Mouse (Mus musculus) right cerebral cortex, adult 18-20 months (tissue): ENCODE measurements around the gene Rab26.

ENCODE experiments used
- DNase-seq: peaks from one replicate; pipeline ENCODE4 v3.0.0; 2022; ENCODE audit warnings: mixed read lengths

Rab26 gene

DNA sequence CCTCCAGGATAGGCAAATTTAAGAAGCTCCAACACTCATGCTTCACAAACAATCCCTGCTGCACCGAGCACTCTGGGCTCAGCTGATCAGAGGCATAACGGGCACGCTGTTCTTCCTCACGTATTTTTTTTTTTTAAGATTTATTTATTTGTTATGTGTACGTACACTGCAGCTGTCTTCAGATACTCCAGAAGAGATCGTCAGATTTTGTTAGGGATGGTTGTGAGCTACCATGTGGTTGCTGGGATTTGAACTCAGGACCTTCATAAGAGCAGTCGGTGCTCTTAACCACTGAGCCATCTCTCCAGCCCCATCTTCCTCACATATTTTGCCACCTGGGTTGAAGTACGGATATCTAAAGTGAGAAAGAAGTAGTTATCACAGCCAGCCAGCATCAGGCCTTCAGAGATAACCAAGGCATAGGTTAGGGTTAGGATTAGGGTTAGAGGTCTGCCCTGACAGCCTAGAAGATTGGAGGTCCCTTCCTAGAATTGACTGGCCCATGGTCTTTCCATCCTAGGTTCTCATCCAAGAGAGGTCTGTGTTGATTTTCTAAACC lies at the start of gene Rab26:
Rab26 (minus strand) TSS at position 51 of the 559 bp plus-strand sequence.
- no peak for DNase-seq

DNA sequence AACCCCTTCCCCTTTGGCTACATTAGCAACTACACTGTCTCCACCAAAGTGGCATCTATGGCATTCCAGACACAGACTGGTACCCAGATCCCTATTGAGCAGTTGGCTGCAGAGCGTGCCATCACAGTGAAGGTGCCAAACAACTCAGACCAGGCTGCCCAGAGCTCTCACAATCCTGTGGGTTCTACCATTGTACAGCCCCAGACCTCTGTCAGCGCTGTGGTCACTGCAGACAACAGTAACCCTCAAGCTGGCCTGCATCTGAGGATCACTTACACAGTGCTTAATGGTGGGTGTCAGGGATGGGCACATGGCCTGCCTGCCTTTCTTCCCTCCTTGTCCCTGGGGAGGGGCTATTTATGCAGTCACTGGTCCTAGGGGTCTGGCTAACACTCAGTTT lies 46.3 kb upstream of the Rab26 start:
- DNase-seq = no peak

DNA sequence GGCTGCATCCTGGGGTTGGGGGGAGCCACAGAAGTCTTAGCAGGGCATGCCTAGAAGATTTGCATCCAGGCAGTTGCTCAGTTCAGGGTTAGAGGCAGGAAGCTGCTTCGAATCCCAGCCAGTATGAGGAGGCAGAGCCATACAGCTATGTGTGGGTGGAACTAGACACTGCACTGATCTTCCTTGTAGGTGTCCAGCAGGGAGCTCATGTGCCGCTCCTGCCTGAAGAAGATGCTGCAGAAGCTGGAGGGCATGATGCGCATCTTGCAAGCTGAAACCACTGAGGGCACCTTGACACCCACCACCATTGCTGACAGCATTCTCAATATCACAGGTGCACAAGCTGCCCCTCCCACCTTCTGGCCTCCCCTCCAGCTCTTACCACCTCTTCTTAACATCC lies 45.5 kb upstream of the Rab26 start:
- DNase-seq = no peak

DNA sequence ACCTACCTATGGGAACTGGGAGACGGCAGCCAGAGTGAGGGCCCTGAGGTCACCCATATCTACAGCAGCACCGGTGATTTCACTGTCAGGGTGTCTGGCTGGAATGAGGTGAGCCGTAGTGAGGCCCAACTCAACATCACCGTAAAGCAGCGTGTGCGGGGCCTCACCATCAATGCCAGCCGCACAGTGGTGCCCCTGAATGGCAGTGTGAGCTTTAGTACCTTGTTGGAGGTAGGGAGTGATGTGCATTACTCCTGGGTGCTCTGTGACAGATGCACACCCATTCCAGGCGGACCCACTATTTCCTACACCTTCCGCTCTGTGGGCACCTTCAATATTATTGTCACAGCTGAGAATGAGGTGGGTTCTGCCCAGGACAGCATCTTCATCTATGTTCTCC lies 39.8 kb upstream of the Rab26 start:
- DNase-seq = no peak

DNA sequence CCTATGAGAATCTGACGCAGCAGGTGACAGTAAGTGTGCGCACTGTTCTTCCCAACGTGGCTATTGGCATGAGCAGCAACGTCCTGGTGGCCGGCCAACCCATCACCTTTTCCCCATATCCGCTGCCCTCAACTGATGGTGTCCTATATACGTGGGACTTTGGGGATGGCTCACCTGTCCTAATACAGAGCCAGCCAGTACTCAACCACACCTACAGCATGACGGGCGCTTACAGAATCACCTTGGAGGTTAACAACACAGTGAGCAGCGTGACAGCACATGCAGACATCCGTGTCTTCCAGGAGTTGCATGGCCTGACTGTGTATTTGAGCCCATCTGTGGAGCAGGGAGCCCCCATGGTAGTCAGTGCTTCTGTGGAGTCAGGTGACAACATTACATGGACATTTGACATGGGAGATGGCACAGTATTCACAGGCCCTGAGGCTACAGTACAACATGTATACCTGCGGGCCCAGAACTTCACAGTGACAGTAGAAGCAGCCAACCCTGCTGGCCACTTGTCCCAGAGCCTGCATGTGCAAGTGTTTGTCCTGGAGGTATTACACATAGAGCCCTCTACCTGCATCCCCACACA lies 38.7 kb upstream of the Rab26 start:
- no peak for DNase-seq

DNA sequence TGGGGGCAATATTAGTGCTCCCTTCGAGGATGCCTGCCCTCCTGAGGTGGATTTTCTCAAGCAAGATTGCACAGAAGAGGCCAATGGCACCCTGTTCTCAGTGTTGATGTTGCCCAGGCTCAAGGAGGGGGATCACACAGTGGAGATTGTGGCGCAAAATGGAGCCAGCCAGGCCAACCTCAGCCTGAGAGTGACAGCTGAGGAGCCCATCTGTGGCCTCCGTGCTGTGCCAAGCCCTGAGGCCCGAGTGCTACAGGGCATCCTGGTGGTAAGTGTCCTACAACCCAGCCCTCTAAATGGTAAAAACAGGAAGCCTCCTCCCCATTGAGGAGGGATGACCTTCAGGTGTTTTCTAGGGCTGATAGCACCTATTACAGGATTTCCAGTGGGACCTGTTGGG lies 35.8 kb upstream of the Rab26 start:
- no peak for DNase-seq

DNA sequence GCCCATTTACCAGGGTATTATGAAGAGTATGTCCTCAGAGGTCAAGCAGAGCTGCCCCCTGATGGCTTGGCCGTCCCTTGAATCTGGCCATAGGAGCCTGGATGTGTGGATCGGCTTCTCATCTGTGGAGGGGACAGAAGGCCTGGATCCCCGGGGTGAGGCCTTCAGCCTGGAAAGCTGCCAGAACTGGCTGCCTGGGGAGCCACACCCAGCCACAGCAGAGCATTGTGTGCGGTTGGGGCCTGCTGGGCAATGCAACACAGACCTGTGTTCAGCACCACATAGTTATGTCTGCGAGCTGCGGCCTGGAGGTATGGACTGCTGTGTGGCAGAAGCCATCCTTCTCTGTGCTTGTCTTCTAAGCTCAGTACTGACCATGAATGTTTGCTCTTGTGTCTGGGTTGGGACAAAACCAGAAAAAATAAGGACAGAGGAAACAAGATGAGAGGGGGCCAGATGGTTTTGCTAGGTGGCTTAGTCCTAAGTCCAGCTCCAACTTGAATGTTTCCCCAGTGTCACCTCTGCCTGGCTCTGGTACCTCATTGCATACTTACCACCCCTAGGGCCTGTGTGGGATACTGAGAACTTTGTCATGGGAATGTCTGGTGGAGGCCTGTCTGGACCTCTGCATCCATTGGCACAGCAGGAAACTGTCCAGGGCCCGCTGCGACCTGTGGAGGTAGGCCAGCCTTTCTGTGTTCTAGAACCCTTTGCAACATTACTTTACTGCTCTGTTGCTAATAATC lies 33.2 kb upstream of the Rab26 start:
- no peak for DNase-seq

DNA sequence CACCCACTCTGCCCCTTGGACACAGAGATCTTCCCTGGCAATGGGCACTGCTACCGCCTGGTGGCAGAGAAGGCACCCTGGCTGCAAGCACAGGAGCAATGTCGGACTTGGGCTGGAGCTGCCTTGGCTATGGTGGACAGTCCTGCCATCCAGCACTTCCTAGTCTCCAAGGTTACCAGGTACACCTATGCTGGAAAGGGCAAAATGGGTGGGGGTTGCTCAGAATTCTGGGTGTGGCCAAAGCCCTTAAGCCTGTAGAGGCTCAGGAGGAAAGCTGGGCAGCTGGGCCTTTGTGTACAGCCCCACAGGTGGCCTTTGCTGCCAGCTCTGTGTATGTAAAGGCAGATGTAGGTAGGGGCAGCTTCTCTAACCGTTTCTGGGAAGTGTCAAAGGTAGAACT lies 31.8 kb upstream of the Rab26 start:
- DNase-seq = no peak

DNA sequence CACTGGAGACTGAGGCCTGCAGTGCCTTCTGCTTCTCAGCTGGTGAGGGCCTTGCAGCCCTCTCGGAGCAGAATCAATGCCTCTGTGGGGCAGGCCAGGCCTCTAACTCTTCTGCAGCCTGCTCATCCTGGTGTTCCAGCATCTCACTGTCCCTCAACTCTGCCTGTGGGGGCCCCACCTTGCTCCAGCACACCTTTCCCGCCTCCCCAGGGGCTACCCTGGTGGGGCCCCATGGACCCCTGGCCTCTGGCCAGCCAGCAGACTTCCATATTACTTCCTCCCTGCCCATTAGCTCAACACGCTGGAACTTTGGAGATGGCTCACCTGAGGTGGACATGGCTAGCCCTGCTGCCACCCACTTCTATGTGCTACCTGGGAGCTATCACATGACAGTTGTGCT lies 31.1 kb upstream of the Rab26 start:
- DNase-seq = no peak

DNA sequence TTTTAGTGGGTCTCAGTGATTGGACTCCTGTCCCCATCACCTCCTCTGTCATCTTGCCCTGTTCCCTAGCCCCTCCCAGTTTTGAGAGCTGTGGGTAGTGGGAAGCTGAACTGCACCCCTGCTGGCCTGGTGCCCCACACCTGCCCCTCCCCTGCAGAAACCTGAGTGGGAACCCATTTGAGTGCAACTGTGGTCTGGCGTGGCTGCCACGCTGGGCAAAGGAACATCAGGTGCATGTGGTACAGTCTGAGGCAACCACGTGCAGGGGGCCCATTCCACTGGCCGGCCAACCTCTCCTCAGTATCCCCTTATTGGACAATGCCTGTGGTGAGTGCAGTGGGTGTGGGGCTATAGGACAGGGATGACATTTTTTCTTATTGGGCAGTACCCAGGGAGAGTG lies 30.4 kb upstream of the Rab26 start:
- no peak for DNase-seq

DNA sequence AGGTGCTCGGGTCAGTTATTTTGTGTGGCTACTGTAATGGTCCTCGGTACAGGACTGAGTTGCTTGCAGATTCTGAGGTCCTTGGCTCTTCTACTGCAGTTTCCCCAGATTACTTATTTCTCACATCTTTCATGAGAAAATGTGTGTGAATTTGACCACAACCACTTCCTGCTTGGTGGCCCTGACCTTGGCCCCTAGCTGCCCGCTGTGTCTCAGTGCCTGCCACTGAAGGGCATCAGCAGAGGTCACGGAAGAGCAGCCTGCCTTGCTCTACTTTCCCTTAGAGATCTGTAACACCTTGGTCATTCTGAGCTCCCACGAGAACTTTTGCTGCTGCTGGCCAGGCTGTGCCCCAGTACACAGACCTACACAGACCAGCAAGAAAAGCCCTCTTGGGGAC lies 29.6 kb upstream of the Rab26 start:
- no peak for DNase-seq

DNA sequence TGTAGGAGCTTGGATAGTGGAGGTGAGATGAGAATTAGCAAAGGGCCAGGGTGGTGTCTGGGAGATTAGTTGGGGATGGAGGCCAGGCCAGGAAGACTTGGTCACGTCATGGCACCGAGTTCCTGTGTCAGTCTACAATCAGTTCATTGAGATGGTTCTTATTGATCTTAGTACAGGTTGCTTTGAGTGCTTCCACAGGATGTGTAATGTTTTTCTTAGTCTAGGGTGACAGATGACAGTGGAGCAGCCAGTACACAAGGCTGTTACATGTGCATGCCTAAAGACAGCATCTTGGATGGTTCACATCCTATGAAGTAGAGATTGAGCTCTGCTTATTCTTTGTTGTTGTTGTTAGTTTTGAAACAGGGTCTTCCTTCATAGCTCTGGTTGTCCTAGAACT lies 27.6 kb upstream of the Rab26 start:
- DNase-seq = no peak

DNA sequence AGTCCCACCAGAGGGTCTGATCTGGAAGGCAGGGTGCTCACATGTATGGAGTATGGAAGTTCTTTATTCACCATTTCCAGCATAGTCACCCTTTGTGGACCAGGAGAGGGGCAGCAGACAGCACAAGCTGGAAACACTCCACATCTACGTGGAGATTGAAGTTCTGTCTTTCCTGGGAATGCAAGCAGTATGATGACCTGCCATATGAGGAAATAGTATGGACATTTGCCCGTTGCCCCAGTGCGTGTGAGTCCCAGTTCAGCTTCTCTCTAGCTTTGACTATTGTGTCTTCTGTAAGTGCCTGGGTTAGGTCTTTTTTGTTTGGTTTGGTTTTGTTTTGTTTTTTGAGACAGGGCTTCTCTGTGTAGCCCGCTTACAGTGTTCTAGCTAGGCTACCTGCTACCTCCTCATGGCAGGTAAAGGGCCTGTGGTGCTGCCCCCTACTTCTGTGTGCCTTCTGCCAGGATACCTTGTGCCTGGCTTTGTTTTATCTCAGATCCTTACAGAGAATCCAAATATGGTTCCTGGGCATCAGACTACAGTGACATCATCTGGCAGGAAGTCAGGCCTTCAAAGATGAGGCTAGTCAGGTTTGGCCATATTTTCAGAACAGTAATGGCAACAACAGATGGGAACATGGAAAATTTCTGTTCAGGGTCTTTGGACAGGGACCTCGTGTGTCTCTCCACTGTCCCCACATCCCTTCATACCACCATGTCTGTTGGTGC lies 26.5 kb upstream of the Rab26 start:
- no peak for DNase-seq

DNA sequence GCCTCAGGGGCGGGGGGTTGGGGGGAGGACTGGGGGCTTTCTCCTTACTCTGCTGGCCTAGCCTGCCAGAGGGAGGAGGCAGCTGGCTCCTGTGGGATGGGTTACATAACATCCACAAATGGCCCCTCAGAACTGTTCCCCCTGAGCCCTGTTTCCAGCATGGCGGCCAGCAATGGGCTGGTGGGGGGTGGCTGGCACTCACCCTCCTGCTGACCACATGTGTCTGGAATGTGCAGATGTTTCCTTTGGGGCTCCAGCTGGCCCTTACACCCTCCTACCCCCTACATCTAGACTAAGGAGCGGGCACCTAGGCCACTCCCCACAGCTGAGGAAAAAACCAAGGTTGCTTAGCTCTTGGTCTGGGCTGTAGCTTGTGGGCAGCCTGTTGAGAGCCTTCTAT lies 25.1 kb upstream of the Rab26 start:
- DNase-seq = no peak

DNA sequence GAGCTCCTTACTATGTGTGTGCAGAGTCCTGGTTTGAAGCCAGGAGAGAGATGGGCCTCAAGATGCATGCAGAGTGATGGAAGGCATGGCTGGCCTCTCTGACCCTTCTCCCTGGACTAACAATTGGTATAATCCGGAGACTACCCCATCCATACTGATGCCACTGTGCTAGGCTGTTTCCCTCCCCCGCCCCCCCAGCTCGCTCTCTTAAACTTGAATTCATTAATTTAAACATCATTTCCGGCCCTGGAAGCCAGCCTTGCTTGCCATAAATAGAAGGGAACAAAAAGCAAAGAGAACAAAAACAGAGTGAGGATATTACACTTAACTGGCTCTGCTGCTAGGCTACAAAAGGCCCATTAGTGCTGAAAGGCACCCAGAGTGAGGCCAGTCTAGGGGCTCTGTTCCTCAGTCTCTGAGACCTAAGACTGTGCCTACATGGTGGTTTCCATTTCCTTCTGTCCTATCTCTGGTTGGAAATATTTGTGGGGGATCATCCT lies 24.6 kb upstream of the Rab26 start:
- peak; percentile 33 for DNase-seq

DNA sequence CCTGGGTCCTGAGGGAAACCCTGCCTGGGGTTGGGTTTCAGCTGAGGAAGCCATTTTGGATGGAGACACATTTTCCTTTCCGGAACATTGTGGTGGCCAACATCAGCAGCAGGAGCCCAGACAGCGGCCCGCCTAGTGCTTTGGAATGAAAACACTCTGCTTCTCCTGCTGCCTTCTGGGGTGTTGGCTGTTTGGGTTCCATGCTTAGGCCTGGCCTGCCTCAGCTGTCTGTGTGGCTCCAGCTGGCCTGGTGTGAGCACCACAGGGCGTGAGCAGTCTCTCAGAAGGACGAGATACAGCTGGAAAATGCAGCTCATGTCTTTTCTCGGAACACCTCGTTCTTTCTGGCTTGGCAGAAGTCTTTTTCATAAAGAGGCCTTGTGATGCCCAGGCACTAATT lies 23.1 kb upstream of the Rab26 start:
- no peak for DNase-seq

DNA sequence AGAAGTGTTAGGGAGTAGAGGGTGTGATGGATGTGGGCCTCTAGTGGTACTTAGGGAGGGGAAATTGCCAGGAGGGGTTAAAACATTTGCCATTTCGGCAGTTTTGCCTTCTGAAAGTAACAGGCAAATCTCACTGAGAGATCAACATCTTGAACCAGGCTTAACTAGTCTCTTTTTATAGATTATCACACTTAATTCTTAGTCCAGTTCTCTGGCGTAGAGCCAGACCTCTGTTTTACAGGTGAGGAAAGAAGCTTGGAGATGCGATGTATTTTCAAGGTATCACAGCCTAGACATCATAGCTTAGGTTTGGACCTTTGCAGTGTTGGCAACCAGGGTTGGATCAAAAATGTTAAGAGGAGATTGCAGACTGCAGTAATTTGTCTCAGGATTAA lies 17.0 kb upstream of the Rab26 start:
- no peak for DNase-seq

DNA sequence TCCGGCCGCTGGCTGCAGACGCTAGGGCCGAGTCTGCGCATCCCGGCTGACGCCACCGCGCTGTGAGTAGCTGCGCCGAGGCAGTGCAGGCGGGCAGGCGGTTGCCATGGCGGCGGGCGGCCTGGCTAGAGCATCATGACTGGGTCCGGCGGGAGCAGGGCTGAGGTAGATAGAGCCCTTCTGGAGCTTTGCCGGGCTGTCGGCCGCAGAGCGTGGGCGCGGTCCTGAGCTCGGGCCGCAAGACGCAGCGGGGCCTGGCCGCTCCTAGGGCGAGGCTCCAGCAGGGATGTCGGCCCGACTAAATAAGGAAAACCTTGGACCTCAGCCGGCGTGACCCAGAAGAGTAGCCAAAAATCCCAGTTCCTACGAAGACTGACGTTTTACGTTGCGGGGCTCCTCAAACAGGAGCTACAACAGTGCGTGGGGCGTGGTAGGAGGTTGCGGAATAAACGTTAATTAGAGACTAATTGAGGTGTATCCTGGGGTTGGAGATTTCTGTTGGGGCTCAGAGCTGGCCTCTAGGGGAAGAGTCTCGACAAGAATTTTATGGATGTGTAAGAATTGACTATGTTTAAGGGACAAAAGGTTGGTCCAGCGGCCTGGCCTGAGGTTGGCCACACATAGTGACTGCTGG lies 16.5 kb upstream of the Rab26 start:
- DNase-seq = peak; percentile 78

DNA sequence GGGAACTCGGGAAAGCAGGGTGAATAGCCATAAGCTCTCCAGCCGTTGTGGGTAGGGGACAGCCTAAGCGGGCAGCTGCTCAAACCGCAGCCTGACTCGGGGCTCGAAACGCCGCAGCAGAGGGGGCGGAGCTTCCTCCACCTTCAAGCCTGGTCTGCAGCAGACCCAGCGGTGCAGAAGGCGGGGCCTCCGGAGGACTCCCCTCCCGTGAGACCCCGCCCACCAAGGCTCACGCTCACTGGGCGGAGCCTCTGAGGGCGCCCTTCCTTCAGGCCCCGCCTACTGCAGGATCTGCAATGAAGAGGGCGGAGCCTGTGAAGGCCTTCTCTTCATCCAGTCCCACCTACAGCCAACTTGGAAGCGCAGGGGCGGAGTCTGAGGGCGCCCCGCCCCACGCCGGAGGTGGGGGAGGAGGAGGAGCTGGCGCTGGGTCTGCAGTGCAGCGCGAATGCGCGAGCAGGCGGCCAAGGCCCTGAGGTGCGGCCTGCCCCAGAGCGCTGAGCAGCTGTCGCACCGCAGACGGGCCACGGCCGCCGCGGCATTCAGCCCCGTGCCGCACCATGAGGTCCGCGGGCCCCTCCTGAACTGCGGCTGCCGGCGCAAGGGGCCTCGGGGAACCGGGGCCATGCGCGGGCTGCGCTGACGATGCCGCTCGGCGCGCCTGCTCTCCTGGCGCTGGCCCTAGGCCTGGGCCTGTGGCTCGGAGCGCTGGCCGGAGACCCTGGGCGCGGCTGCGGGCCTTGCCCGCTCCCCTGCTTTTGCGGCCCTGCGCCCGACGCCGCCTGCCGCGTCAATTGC lies 15.8 kb upstream of the Rab26 start, which contains the start of gene Pkd1:
Pkd1 (plus strand) TSS at position 217 of the 798 bp plus-strand sequence.
- DNase-seq = peak; percentile 100

DNA sequence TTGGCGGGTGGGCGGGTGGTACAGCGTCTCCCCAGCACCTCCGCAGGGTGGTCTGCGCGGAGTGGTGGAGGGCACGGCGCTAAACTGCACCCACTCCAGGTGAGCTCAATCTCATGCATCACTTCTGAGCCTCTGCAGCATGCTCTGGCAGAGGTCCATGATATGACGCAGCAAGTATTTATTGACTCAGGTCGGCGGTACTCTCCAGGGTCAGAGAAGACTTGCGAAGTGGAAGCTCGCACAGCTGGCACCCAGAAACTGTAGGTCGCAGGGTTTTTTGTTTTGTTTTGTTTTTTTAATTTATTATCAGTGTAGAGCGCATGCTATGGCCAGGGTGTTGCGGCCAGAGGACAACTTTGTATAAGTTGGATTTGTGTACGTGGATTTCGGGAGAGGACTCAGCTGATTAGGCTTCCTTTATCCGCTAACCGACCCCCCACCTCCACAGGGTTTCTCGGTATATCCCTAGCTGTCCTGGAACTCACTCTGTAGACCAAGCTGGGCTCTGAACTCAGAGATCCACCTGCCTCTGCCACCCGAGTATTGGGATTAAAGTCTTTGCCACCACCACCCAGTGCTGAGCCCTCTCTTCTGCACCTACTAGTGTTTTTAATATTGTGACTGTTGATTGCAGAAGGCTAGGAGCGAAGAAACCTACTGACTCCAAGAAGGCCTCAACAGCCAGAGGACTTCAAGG lies 15.1 kb upstream of the Rab26 start:
- peak; percentile 55 for DNase-seq

DNA sequence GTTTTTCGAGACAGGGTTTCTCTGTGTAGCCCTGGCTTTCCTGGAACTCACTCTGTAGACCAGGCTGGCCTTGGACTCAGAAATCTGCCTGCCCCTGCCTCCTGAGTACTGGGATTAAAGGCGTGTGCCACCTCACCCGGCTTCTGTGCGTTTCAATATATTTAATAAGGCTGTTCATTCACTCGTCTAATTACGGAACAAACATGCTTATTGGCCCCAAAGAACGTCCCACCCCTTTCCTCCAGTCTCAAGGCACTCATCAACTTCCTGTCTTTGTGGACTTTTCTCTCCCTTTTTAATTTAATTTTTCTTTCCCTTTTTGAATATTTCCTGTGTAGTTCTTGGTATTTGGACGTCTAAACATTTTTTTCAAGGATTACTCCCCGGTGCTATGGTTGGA lies 14.4 kb upstream of the Rab26 start:
- no peak for DNase-seq

DNA sequence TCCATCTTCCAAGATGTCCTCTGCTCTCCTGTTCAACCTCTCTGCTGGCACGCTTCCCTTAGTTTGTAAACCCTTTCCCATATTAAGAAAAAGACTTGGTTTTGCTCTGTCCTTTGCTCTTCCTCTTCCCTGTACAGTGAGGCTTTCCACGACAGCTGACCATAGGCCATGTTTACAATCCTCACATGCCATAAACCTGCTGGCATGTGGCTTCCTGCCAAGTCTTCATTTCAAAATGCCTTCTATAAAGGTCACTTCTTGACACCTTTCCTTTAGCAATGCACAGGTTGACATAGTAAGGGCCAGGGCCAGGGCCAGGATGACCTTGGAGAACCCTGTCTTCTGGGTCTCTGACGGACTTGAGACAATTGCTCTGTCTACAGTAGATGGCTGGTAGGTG lies 12.2 kb upstream of the Rab26 start:
- DNase-seq = no peak
